20 mouse cellular contexts compared by ENCODE assay signal in genomic region chr19:5021416-5021815, GRCm38 (mm10). TPM values are rescaled to one million over a fixed set of nuclear protein-coding genes. Genes with fewer than 3 reads are reported as not detected.
DNase-seq lines count a peak whose midpoint lies in the region; ATAC-seq and TF ChIP-seq lines count a peak whose summit lies in the region.
"Had no signal": no experiment of that assay in that cellular context is flagged by ENCODE, and none has a peak within 500 bp of the region (broad histone marks: within the 10 kb centered on the region; RNA-seq: fewer than 3 reads in every experiment).

No protein-coding gene starts in this region.

- WGBS in hindbrain, embryonic 14.5 days: 86% methylated on average over 2 of the region's 2 CpGs
- 90% methylated on average over 2 of the region's 2 CpGs for WGBS in hindbrain, embryonic 13.5 days
- 74% methylated on average over 2 of the region's 2 CpGs for WGBS in lung, embryonic 14.5 days

- H3K4me2 ChIP-seq in hindbrain, embryonic 14.5 days (replicated peaks): no peak overlapping the region
- H3K4me2 ChIP-seq in hindbrain, embryonic 13.5 days: no peak overlapping the region
- H3K4me2 ChIP-seq in lung, embryonic 14.5 days: no peak overlapping the region
- H3K4me2 ChIP-seq: embryonic facial prominence, embryonic 13.5 days; forebrain, embryonic 13.5 days; hindbrain, embryonic 15.5 days had no signal

- peaks cover 4% of the 10 kb centered on the region; the same call in 1 of the 2 replicates for H3K4me1 ChIP-seq in hindbrain, embryonic 14.5 days (replicated peaks; ENCODE audit: control insufficient read depth, insufficient read depth, low read length)
- peaks cover 16% of the 10 kb centered on the region for H3K4me1 ChIP-seq in hindbrain, embryonic 13.5 days (replicated peaks)
- peaks cover 5% of the 10 kb centered on the region for H3K4me1 ChIP-seq in lung, embryonic 14.5 days (ENCODE audit: insufficient read depth)

- no peak for TF ChIP-seq POLR2A in brain, embryonic 14.5 days (IDR thresholded peaks at IDR 0.05; ENCODE audit: borderline replicate concordance, extremely low read depth, insufficient read depth, insufficient read length, poor library complexity, severe bottlenecking)

- no peak overlapping the region for H3K27ac ChIP-seq in hindbrain, embryonic 14.5 days
- H3K27ac ChIP-seq in hindbrain, embryonic 13.5 days: no peak overlapping the region
- no peak overlapping the region for H3K27ac ChIP-seq in lung, embryonic 14.5 days (ENCODE audit: low read depth)
- H3K27ac ChIP-seq: embryonic facial prominence, embryonic 13.5 days; forebrain, embryonic 13.5 days; heart, embryonic 10.5 days; hindbrain, embryonic 15.5 days had no signal

- TF ChIP-seq CTCF in lung, embryonic 14.5 days (IDR thresholded peaks at IDR 0.05; ENCODE audit: low read depth): no peak
- TF ChIP-seq CTCF in brain, embryonic 14.5 days (IDR thresholded peaks at IDR 0.05; ENCODE audit: borderline replicate concordance, extremely low read depth, insufficient read depth, insufficient read length): no peak

- no peaks in the 10 kb centered on the region for H3K9me3 ChIP-seq in hindbrain, embryonic 14.5 days (ENCODE audit: control insufficient read depth, low read length)
- no peaks in the 10 kb centered on the region for H3K9me3 ChIP-seq in hindbrain, embryonic 13.5 days
- H3K9me3 ChIP-seq in lung, embryonic 14.5 days (ENCODE audit: low read depth, low read length): no peaks in the 10 kb centered on the region
- H3K9me3 ChIP-seq: embryonic facial prominence, embryonic 13.5 days; forebrain, embryonic 13.5 days; G1E; heart, embryonic 10.5 days; hindbrain, embryonic 15.5 days had no signal

- peaks cover 1% of the 10 kb centered on the region; the same call in 1 of the 2 replicates for H3K36me3 ChIP-seq in hindbrain, embryonic 14.5 days (replicated peaks; ENCODE audit: control insufficient read depth, insufficient read depth)
- H3K36me3 ChIP-seq in hindbrain, embryonic 13.5 days: no peaks in the 10 kb centered on the region
- H3K36me3 ChIP-seq in lung, embryonic 14.5 days (ENCODE audit: insufficient read depth): 0 out of 2 replicates have a peak, but pooled peaks cover 3% of the 10 kb centered on the region
- H3K36me3 ChIP-seq: embryonic facial prominence, embryonic 13.5 days; hindbrain, embryonic 15.5 days had no signal

- peak; percentile 33 for DNase-seq in hindbrain, embryonic 14.5 days (ENCODE audit: low spot score)
- DNase-seq in lung, embryonic 14.5 days: peak; percentile 70
- DNase-seq in lung, postnatal 10 days: no peak
- DNase-seq in brain, embryonic 14.5 days (ENCODE audit: low read depth): peak; percentile 49
- DNase-seq in adrenal gland, postnatal 36 days: no peak
- DNase-seq: adrenal gland, postnatal 14 days; cerebellum, adult 8-10 months; cerebellum, postnatal 25 days; heart, adult 18-20 months; heart, postnatal 10 days; heart, postnatal 4 days had no signal

- ATAC-seq in hindbrain, embryonic 14.5 days (ENCODE audit: low FRiP score): no peak
- no peak for ATAC-seq in hindbrain, embryonic 13.5 days (ENCODE audit: low FRiP score)
- ATAC-seq in lung, embryonic 14.5 days (ENCODE audit: insufficient read depth): no peak
- ATAC-seq: CD4-positive, CD25-positive, alpha-beta regulatory T cell, adult 4 months; forebrain, embryonic 13.5 days; inflammation-experienced regulatory T-cells, adult 6 months; intestine, postnatal 0 days had no signal

- H3K27me3 ChIP-seq in hindbrain, embryonic 14.5 days (ENCODE audit: control insufficient read depth, insufficient read depth, low read length): no peaks in the 10 kb centered on the region
- no peaks in the 10 kb centered on the region for H3K27me3 ChIP-seq in hindbrain, embryonic 13.5 days
- no peaks in the 10 kb centered on the region for H3K27me3 ChIP-seq in lung, embryonic 14.5 days (ENCODE audit: insufficient read depth, low read length)
- H3K27me3 ChIP-seq: embryonic facial prominence, embryonic 13.5 days; forebrain, embryonic 13.5 days; hindbrain, embryonic 15.5 days had no signal

- H3K9ac ChIP-seq in hindbrain, embryonic 14.5 days: no peak overlapping the region
- no peak overlapping the region for H3K9ac ChIP-seq in hindbrain, embryonic 13.5 days
- no peak overlapping the region; the same call in 1 of the 2 replicates for H3K9ac ChIP-seq in lung, embryonic 14.5 days
- H3K9ac ChIP-seq: embryonic facial prominence, embryonic 13.5 days; forebrain, embryonic 13.5 days; hindbrain, embryonic 15.5 days had no signal

- H3K4me3 ChIP-seq in hindbrain, embryonic 14.5 days (replicated peaks; ENCODE audit: low read length): no peak overlapping the region
- H3K4me3 ChIP-seq in hindbrain, embryonic 13.5 days: no peak overlapping the region
- H3K4me3 ChIP-seq in lung, embryonic 14.5 days (ENCODE audit: low read depth, low read length): no peak overlapping the region
- H3K4me3 ChIP-seq: embryonic facial prominence, embryonic 13.5 days; forebrain, embryonic 13.5 days; heart, embryonic 10.5 days; hindbrain, embryonic 15.5 days had no signal

RNA-seq across cellular contexts. Expression of gene Slc29a2, which starts 2.2 kb away (rescaled TPM):
- 9.9 and 10.7 TPM in 2 replicates for polyA plus RNA-seq in hindbrain, embryonic 14.5 days (2014; fragmentation: Nextera tagmentation; extraction: Ambion mirVana)
- 10.4 and 11.3 TPM in 2 replicates for polyA plus RNA-seq in hindbrain, embryonic 13.5 days (2015; fragmentation: Nextera tagmentation; extraction: Ambion mirVana)
- 3.1 and 3.4 TPM in 2 replicates for polyA plus RNA-seq in lung, embryonic 14.5 days (2014; fragmentation: Nextera tagmentation; extraction: Ambion mirVana)
- polyA plus RNA-seq in brain, embryonic 14.5 days (2012; rRNA removed): 31.1 and 34.9 TPM in 2 replicates
- total RNA-seq in adrenal gland, postnatal 36 days (2021): 1 to 10 TPM; 4.5 to 5.3 TPM

RNA-seq across cellular contexts. Expression of gene B4gat1, which starts 17.2 kb away (rescaled TPM):
- 93.7 and 101 TPM in 2 replicates for polyA plus RNA-seq in hindbrain, embryonic 14.5 days (2014; fragmentation: Nextera tagmentation; extraction: Ambion mirVana)
- polyA plus RNA-seq in hindbrain, embryonic 13.5 days (2015; fragmentation: Nextera tagmentation; extraction: Ambion mirVana): 61.2 and 66.0 TPM in 2 replicates
- 45.8 and 47.9 TPM in 2 replicates for polyA plus RNA-seq in lung, embryonic 14.5 days (2014; fragmentation: Nextera tagmentation; extraction: Ambion mirVana)
- 46.8 and 49.8 TPM in 2 replicates for polyA plus RNA-seq in brain, embryonic 14.5 days (2012; rRNA removed)
- 10 to 100 TPM; 27.8 to 43.5 TPM for total RNA-seq in adrenal gland, postnatal 36 days (2021)

RNA-seq across cellular contexts. Expression of gene AC124502.3, which starts 17.3 kb away (rescaled TPM):
- 1.4 and 1.9 TPM in 2 replicates for polyA plus RNA-seq in hindbrain, embryonic 14.5 days (2014; fragmentation: Nextera tagmentation; extraction: Ambion mirVana)
- 3.9 and 5.9 TPM in 2 replicates for polyA plus RNA-seq in hindbrain, embryonic 13.5 days (2015; fragmentation: Nextera tagmentation; extraction: Ambion mirVana)
- 1.3 and 1.8 TPM in 2 replicates for polyA plus RNA-seq in lung, embryonic 14.5 days (2014; fragmentation: Nextera tagmentation; extraction: Ambion mirVana)
- polyA plus RNA-seq in brain, embryonic 14.5 days (2012; rRNA removed): 1.9 and 2.8 TPM in 2 replicates
- 1 to 10 TPM in 1 of 2 experiments, under 1 TPM in 1; 0.99 to 2.3 TPM for total RNA-seq in adrenal gland, postnatal 36 days (2021)
- polyA plus RNA-seq: intestine, postnatal 0 days had no signal

RNA-seq across cellular contexts. Expression of gene Brms1, which starts 19.7 kb away (rescaled TPM):
- polyA plus RNA-seq in hindbrain, embryonic 14.5 days (2014; fragmentation: Nextera tagmentation; extraction: Ambion mirVana): 28.6 and 29.5 TPM in 2 replicates
- polyA plus RNA-seq in hindbrain, embryonic 13.5 days (2015; fragmentation: Nextera tagmentation; extraction: Ambion mirVana): 46.0 and 48.2 TPM in 2 replicates
- polyA plus RNA-seq in lung, embryonic 14.5 days (2014; fragmentation: Nextera tagmentation; extraction: Ambion mirVana): 43.4 and 48.0 TPM in 2 replicates
- 32.9 and 39.8 TPM in 2 replicates for polyA plus RNA-seq in brain, embryonic 14.5 days (2012; rRNA removed)
- 10 to 100 TPM; 26.7 to 29.9 TPM for total RNA-seq in adrenal gland, postnatal 36 days (2021)

RNA-seq across cellular contexts. Expression of gene Rin1, which starts 28.9 kb away (rescaled TPM):
- 1.1 and 1.4 TPM in 2 replicates for polyA plus RNA-seq in hindbrain, embryonic 14.5 days (2014; fragmentation: Nextera tagmentation; extraction: Ambion mirVana)
- 1.1 and 1.5 TPM in 2 replicates for polyA plus RNA-seq in hindbrain, embryonic 13.5 days (2015; fragmentation: Nextera tagmentation; extraction: Ambion mirVana)
- 4.0 and 5.9 TPM in 2 replicates for polyA plus RNA-seq in lung, embryonic 14.5 days (2014; fragmentation: Nextera tagmentation; extraction: Ambion mirVana)
- polyA plus RNA-seq in brain, embryonic 14.5 days (2012; rRNA removed): 4.0 and 4.3 TPM in 2 replicates
- total RNA-seq in adrenal gland, postnatal 36 days (2021): 1 to 10 TPM; 3.5 to 3.6 TPM

Comparison
In these comparisons a context has a peak if more than half of its experiments do, and no peak if none do; other contexts are left out.
1. DNase-seq: peak in hindbrain, embryonic 14.5 days (single experiment), lung, embryonic 14.5 days (single experiment) and brain, embryonic 14.5 days (single experiment); none in lung, postnatal 10 days (single experiment) and adrenal gland, postnatal 36 days (0 of 2).